Mouse (Mus musculus) lung, adult 2 months (tissue): ENCODE measurements at regions not wholly inside any gene's neighbourhood (a gene's known extent, or its start where the extent isn't known, plus 50 kb on each side); places are given as distances from the start of the nearest gene placed in this dataset.

Source experiments
- CTCF ChIP-seq: fragments of 200-500 bp; IDR thresholded peaks from 2 replicates; pipeline ENCODE4 v1.5.1; 2011; ENCODE audit warnings: mild to moderate bottlenecking, low read length, control low read depth; ENCODE audit not compliant: insufficient read depth
- POLR2A ChIP-seq: fragments of 200-500 bp; IDR thresholded peaks from 2 replicates; pipeline ENCODE4 v1.6.1; 2011; ENCODE audit warnings: low read depth, mild to moderate bottlenecking, control low read depth, low read length, borderline replicate concordance; ENCODE audit errors: extremely low read depth

DNA sequence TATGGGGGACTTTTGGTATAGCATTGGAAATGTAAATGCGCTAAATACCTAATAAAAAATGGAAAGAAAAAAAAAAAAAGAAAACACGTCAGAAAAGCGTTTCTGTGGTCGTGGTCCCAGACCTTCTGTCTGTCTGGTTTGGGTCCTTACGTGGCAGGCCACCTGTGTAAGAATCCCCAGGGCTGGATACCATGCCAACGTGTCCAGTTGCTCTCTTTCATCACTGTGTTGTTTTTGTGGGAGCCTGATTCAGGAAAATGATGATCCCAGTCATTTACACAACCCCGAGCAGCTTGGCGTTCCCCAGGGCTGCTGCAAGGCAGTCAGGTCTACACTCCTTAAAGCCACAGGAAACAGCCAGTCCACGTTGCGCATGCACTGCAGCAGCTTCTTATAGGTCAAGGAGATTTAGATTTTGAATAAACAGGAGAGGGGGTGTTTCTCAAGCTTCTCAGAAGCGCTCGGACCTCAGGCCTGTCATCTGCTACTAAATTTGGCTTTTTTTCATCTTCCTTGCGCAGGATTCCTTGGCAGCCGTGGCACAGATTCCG, 102.3 kb upstream of the Serp2 start:
- no peak for TF ChIP-seq CTCF
- no peak for TF ChIP-seq POLR2A
